Mouse (Mus musculus): ENCODE data around the gene C1qtnf5.
"Not testable (repeated sequence)": the region's sequence is repeated elsewhere in the genome, so short reads cannot be mapped to it uniquely, and the experiment has no call there.

The C1qtnf5 gene

DNA sequence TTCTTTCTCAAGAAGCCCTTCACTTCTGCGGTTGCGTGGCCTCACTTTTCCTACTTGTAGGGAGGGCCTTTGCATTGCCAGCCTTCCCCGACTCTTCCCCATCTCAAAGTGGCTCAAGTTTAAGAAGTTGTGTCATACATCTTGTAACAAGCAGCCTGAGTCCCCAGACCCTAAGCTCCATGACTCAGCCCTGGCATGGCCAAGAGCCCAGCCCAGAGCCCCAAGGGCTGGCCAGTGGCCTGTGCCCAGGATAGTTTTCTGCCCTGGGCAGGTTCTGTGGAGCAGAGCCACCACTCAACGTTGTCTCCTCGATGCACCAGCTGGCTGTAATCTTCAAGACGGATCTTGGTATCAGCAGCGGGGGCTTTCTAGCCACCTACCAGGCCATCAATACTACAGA, 2.2 kb upstream of the C1qtnf5 start:
- DNase-seq (ENCODE audit: inconsistent age in 2 of 2, low spot score in 1 of 2) = peak in 1 of 2 experiments; percentile 57

DNA sequence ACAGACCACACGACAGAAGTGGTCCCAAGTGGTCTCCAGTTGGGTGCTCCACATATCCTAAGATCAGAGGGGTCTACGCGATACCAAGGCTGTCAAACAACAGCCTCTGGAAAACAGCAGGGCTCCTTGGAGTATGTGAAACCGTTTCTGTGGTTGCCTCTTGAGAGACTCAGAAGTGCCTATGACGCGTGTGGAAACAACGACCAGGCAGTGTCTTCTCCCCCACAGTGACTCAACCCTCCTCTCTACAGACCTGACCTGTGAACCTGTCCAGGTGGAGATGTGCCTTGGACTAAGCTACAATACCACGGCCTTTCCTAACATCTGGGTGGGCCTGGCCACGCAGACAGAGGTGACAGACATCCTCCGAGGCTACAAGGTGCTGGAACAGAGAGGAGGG, 1.3 kb upstream of the C1qtnf5 start:
- DNase-seq (ENCODE audit: inconsistent age in 2 of 2, low spot score in 1 of 2) = no peak

DNA sequence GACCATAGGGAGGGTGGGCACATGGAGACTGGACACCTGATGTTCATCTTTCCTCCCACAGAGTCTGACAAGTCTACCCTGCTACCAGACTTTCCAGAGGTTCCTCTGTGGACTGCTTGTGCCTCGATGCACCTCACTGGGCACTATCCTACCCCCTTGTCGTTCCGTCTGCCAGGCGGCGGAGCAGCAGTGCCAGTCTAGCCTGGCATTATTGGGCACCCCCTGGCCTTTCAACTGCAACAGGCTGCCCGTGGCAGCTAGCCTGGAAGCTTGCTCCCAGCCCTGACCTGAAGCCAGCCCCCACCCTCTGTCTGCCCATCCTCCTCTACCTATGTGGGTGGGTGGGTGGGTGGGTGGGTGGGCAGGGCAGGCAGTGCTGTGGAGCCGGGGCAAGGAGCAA, 863 bp upstream of the C1qtnf5 start:
- no peak for DNase-seq (ENCODE audit: inconsistent age in 2 of 2, low spot score in 1 of 2)

DNA sequence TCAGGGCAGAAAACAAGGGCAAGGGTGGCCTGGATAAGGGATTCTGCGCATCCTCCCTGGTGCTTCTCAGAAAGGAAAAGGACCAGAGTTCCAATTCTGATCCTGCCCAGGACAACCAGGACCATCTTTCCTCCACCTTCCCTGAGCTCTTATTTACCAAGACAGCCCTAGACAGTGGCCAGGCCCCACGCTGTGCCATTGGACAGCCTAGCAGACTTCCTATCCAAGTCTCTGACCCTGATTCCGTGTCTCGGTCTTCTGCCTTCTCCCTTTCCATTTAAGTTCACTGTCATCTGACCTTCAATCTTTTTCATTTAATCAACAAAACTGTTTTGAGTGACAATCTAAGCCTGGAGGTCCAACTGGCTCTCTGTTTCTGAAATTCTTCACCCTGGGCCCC, 449 bp upstream of the C1qtnf5 start:
- peak in 1 of 2 experiments; percentile 63 for DNase-seq (ENCODE audit: inconsistent age in 2 of 2, low spot score in 1 of 2)

DNA sequence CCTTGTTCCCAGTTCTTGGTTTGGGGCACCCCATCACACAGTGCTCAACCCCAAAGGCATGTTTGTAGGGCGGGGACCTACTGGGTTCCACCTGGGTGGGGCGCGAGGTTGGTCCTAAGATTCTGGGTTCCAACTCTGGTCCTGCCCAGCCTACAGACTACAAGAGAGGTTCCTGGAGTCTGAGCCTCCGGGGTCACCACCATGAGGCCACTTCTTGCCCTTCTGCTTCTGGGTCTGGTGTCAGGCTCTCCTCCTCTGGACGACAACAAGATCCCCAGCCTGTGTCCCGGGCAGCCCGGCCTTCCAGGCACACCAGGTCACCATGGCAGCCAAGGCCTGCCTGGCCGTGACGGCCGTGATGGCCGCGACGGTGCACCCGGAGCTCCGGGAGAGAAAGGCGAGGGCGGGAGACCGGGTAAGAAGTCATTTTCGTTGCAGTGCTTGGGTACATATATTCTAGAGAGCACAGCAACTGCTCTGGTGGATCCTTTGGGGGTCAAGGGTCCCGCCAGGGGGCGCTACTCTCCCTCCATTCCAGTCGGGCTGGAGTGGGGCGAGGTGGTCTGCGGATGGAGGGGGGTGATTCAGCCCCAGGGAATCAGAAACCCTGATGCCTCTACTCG, 623 bp downstream of the C1qtnf5 start:
- peak; percentile 77 to 90 for DNase-seq (ENCODE audit: inconsistent age in 2 of 2, low spot score in 1 of 2)

DNA sequence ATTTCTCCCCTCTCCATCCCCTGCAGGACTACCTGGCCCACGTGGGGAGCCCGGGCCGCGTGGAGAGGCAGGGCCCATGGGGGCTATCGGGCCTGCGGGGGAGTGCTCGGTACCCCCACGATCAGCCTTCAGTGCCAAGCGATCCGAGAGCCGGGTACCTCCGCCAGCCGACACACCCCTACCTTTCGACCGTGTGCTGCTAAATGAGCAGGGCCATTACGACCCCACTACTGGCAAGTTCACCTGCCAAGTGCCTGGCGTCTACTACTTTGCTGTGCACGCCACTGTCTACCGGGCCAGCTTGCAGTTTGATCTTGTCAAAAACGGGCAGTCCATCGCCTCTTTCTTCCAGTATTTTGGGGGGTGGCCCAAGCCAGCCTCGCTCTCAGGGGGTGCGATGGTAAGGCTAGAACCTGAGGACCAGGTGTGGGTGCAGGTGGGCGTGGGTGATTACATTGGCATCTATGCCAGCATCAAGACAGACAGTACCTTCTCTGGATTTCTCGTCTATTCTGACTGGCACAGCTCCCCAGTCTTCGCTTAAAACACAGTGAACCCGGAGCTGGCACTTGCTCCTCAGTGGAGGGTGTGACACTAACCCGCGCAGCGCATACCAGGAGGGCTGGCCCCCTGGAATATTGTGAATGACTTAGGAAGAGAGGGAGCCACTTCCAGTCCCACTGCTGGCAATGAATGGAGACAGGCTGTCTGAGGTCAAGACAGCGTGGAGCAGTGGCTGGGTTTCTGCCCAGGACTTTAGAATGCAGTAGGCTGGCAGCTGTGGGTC, 1.4 kb downstream of the C1qtnf5 start:
- DNase-seq (ENCODE audit: inconsistent age in 2 of 2, low spot score in 1 of 2) = no peak

DNA sequence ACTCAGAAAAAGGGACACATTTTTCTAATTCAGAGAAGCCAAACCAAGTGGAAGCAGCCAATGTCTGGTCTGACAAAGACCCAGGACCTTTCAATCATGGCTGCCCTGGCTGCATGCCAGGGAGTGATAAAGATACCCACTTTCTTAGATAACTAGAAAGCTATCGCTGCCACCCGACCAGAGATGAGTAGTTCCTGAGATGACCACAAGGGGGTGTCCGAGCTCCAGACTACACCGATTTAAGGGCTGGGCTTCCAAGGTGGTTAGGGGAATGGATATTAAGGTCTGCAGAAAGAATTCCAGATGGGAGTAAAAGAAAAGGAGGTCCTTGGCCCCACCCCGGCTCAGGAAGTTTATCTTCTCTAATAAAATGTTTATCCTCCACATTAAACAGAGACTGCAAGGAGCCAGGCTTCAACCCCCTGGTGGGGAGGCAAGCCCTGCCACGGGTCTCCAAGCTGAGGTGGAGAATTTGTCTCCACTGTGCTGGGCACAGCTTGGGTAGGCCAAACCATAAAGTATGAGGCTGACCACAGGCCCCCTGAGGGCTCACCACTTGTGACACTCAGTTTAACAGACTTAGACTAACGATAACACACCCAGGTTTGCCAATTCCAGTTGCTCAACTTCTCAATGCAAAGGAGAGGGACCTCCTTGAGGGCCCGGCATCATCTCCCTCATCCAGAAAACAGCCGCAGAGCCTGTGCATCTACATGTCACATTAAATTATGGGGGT, 2.5 kb downstream of the C1qtnf5 start:
- peak; percentile 79 to 94 for DNase-seq (ENCODE audit: inconsistent age in 2 of 2, low spot score in 1 of 2)

DNA sequence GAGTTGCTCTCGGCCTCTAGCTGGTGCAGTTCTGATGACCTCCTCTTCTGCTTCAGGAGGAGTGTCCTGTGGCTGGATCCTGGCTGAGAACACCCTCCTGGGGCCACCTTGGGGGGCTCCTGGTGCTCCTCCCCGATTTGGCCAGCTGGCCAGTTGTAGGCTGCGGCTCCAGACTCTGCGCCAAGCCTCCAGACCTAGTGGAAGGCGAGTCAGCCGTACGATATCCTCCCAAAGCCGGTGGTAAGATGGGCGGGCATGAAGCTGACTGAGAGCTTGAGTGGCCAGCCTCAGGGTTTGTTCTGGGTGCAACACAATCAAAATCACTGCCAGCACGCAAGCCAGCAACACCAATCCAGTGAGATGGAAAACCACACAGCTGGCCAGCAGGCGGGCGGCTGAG, 4.9 kb downstream of the C1qtnf5 start:
- DNase-seq (ENCODE audit: inconsistent age in 2 of 2, low spot score in 1 of 2) = not testable (repeated sequence)

DNA sequence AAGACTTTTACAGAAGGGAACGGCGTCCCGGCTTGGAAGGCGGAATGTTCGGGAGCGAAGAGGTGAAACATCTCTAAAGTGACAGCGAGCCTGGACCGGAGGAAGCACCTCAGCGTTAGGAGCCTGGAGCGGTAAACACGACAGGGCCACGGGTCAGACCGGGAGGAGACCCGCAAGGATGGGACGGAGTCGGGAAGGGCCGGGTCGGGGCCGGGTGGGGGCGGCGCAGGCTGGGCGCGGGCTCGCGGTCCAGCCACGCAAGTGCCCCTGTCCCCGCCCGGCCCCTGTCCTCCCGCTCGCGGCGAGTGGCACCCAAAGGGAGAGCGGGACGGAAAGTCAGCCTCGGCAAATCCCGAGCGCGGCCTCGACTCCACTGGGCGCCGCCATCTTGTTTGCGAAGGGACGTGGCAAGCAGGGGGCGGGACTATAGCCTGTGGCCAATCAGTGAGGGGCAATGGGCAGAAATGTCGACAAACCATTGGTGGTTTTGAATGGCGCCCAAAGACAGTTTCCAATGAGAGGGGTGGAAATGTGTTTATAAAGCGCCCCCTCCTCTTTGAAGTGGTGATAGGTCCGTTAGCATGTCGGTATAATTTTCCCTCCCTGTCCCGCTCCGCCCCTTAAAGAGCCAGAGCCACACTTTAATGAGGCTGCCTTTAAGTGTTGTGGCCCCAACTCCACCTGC, 6.2 kb downstream of the C1qtnf5 start, which contains the start of the genes Gm49380 and Rnf26:
Gm49380 (minus strand) TSS at position 396 of the 685 bp plus-strand sequence.
Rnf26 (minus strand) TSS at position 413 of the 685 bp plus-strand sequence.
- peak; percentile 97 to 99 for DNase-seq (ENCODE audit: inconsistent age in 2 of 2, low spot score in 1 of 2)

DNA sequence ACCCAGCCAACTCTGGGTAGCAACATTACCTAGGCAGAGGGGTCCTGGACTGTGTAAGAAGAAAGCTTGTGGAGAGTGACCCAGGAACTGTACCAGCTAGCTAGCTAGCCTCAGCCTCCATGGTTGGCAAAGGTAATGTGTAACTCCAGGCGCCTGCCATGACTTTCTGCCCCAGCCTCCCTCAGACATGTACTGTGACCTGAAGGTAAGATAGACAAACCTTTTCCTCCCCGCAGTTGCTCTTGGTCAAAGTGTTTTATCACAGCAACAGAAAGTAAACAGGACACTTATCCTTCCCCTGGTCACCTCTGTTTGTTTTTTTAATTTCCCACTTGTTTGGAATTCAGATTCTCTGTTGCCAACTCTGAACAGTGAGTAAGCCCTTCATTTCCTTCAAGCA, 7.4 kb downstream of the C1qtnf5 start:
- DNase-seq (ENCODE audit: inconsistent age in 2 of 2, low spot score in 1 of 2) = no peak

DNA sequence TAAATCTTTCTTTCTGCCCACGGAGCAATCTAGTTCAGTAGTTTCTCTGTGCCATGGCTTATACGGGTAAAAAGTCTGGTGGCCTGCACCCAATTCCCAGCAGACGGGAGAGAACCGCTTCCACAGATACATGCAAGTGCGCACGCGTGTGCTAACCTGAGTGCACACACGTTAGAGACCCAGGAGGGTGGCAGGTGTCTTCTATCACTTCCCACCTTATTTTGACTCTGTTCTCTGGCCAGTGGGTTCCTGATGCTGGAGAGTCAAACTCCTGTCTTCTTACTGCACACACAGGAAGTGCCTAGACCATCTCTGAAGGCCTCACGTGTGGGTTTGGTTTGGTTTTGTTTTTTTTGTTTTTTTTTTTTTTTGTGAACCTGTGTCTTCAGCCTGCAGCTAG, 8.6 kb downstream of the C1qtnf5 start:
- no peak for DNase-seq (ENCODE audit: inconsistent age in 2 of 2, low spot score in 1 of 2)

DNA sequence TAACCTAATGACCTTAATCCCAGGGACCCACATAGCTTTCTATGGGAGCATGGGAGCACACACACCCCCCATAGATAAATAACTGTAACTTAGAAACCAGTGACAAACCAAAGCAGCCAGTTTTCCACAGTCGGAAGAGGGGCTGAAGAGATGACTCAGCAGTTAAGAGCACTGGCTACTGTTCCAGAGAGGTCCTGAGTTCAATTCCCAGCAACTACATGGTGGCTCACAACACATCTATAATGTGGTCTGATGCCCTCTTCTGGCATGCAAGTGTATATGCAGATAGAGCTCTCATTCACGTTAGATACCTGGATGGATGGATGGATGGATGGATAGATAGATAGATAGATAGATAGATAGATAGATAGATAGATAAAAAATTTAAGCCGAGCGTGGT, 9.1 kb downstream of the C1qtnf5 start:
- no peak for DNase-seq (ENCODE audit: inconsistent age in 2 of 2, low spot score in 1 of 2)

DNA sequence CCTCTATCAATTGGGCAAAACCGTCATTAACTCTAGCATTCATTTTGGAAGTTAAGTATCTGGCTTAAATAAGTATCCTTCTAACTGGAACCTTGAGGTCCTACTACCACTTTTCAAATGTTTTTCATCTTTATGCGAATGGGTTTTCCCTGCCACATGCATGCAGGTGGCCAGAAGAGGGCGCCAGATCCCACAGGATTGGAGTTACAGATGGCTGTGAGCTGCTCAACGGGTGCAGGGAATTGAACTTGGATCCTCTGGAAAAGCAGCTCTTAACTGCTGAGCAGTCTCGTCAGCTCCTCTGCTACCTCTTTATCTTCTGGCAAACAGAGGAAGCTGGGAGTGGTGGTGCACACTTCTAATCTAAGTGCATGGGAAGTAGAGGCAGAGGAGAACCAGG, 12.0 kb downstream of the C1qtnf5 start:
- peak; percentile 52 to 81 for DNase-seq (ENCODE audit: inconsistent age in 2 of 2, low spot score in 1 of 2)

DNA sequence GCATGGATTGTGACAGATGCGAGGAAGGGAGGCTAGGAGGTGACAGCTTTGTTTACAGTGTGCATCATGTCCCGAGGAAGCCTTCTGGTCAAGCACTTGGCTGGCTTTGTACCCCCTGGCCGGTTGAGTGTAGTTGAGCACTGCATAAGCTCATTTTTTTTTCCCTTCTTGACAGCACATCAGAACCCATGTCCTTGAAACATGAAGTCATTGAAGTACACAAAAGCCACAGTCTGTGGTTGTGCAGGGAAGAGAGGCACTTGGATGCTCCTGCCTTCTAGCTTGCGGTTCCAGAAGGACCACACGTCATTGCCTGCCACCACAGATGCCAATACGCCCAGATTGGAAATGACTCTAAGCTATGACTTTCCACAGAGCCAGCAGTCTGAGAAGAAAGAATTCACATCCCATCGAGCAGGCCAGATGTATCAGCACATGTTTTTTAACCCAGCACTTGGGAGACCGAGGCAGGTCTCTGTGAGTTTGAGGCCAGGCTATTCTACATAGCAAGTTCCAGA, 13.0 kb downstream of the C1qtnf5 start:
- peak; percentile 64 to 73 for DNase-seq (ENCODE audit: inconsistent age in 2 of 2, low spot score in 1 of 2)

DNA sequence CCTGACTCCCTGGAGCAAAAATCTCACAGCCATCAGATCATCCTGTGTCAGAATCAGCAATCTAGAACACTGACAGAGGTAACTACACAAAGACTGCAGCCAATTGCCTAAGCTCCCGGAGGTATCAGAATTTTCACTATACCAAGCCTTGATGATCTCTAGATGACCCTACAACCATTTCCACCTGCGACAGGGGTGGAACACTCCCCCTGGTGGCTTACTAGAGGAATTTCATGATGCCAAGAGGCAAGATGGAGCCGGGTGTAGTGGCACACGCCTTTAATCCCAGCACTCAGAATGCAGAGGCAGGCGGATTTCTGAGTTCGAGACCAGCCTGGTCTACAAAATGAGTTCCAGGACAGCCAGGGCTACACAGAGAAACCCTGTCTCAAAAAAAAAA, 17.3 kb downstream of the C1qtnf5 start:
- peak in 1 of 2 experiments; percentile 75 for DNase-seq (ENCODE audit: inconsistent age in 2 of 2, low spot score in 1 of 2)

DNA sequence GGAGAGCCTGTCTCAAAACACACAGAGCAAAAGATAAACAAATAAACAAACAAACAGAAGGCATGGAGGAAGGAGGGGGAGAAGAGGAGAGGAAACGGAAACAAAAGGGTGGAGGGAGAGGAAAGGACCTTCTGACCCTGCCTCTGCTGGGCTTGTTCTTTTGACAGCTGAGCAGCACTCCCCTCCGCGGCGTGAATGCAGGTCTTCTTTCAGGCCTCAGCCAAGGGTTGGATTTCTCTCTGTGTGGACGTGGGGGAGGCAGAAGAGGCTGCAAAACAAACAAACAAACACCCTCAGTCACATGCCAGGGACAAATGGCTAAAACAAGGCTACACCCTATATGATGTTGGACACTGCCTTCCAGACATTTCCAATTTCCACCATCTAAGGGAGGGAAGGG, 18.0 kb downstream of the C1qtnf5 start:
- DNase-seq (ENCODE audit: inconsistent age in 2 of 2, low spot score in 1 of 2) = no peak

DNA sequence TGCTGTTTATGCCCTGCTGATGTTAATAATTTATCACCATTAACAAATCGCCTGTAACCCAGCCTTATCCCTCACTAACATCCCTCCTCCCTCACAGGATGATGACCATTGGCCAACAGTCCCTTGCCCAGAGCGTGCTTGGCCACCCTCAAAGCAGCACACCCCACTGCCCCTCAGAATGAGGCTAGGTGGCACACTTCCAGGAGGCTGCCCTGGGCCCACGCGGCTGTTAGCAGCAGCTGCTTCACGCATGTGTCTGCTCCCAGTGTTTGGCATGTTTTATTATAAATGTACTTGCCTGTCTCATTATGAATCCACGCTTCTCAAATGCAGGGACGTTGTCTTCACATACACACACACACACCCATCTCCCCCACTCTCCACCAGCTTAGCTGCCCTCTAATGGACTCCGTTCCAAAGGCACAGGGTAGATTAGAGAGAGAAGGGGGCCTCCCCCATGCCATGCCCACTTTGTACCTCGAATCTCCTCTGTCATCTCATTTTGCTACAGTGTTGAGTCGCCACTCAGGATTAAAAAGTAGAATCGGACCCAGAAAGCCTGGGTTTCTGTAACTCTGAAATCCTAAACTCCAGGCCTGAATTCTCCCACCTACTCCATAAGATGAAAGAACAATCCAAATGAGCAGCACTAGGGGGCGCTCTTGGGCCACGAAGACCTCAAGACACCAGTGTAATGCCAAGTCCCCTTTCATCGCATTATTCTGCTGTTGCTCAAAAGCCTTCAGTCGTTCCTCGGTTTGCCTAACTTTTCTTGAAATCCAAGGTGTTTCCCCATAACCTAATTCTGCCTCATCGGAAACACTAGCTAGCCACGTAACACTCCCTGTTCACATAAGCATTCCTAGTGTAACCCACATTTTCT, 18.7 kb downstream of the C1qtnf5 start:
- peak; percentile 82 to 95 for DNase-seq (ENCODE audit: inconsistent age in 2 of 2, low spot score in 1 of 2)

DNA sequence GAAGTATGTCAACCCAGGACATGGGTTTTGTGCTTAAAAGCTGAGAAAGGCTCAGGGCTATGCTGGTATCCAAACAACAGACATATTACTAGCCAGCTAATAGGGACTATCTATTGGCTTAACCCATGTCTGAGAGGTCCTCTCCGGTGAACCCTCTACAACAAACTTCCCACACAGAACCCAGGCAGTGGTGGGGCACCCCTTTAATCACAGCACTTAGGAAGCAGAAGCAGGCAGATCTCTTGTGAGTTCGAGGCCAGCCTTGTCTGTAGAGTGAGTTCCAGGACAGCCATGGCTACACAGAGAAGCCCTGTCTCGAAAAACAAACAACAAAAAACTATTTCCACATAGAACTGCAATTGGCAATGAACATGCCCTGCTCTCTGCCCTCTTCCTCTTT, 19.7 kb downstream of the C1qtnf5 start:
- DNase-seq (ENCODE audit: inconsistent age in 2 of 2, low spot score in 1 of 2) = peak in 1 of 2 experiments; percentile 48

DNA sequence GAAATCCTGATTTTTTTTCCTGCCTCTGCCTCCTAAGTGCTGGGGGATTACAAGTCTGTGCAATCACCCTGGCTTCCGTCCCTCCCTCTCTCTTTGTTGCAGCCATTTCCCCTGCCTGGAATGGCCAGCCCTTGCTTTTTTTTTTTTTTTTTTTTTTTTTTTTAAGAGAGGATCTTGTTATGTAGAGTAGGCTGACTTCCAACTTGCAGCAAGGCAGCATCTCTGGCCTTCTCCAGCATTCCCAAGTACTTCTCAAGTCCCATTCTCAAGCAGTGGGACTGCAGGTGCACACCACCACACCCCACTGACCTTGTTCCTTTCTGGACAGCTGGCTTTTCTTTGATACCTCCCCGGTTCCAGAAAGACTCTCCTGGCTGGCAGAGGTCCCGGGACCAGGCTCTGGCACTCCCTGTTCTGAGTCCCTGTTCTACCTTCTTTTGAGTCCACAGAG, 20.3 kb downstream of the C1qtnf5 start:
- peak in 1 of 2 experiments; percentile 62 for DNase-seq (ENCODE audit: inconsistent age in 2 of 2, low spot score in 1 of 2)

DNA sequence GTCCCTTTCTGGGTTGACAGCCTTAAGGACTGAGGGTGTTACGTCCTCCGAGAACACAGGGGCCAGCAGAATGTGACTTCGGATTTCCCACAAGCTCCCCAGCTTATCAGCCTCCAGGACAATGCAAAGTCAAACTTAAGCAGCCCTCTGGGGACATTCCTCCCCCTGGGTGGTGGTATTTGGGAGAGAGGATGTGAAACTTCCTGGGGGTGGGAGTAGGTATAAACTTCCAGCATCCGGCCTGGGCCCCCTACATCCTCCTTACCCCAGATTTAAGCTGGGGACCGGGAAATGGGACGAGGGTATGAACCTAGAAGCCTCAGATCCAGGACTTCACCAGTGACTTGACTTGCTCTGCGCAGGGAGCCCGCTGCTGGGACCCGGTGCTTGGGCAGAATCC, 22.6 kb downstream of the C1qtnf5 start:
- no peak for DNase-seq (ENCODE audit: inconsistent age in 2 of 2, low spot score in 1 of 2)
